Mouse (Mus musculus) stomach, embryonic 14.5 days (tissue): ENCODE measurements at regions not wholly inside any gene's neighbourhood (a gene's known extent, or its start where the extent isn't known, plus 50 kb on each side); places are given as distances from the start of the nearest gene placed in this dataset.
"Not testable (repeated sequence)": the region's sequence is repeated elsewhere in the genome, so short reads cannot be mapped to it uniquely, and the experiment has no call there.

Experiments used
- ATAC-seq: fragments of 200-750 bp; cut with Nextera tagmentation; 2 replicates; pipeline ENCODE4 v1.8.0; 2017; ENCODE audit warnings: low read depth, moderate TSS enrichment; ENCODE audit not compliant: insufficient number of reproducible peaks, insufficient read depth, low FRiP score
- H3K27ac ChIP-seq: fragments of 300-500 bp; sonication (generic); 2 replicates; pipeline ENCODE4 v1.5.1; 2014; ENCODE audit warnings: mild to moderate bottlenecking, low read length, moderate library complexity, mixed read lengths
- H3K27me3 ChIP-seq: fragments of 300-500 bp; sonication (generic); 2 replicates; pipeline ENCODE4 v1.6.1; 2014; ENCODE audit warnings: low read length, control low read depth, mixed read lengths; ENCODE audit not compliant: control insufficient read depth, insufficient read depth
- H3K36me3 ChIP-seq: fragments of 300-500 bp; sonication (generic); 2 replicates; pipeline ENCODE4 v1.6.1; 2014; ENCODE audit warnings: mild to moderate bottlenecking, control low read depth, low read length, moderate library complexity, mixed read lengths; ENCODE audit not compliant: control insufficient read depth, insufficient read depth
- H3K4me1 ChIP-seq: fragments of 300-500 bp; sonication (generic); 2 replicates; pipeline ENCODE4 v1.6.1; 2014; ENCODE audit warnings: low read length, control low read depth, mixed read lengths; ENCODE audit not compliant: control insufficient read depth, insufficient read depth
- H3K4me2 ChIP-seq: fragments of 300-500 bp; sonication (generic); replicated peaks from 2 replicates; pipeline ENCODE4 v1.6.1; 2014; ENCODE audit warnings: low read depth, low read length, control low read depth
- H3K4me3 ChIP-seq: fragments of 300-500 bp; sonication (generic); 2 replicates; pipeline ENCODE4 v1.5.1; 2014; ENCODE audit warnings: low read depth, low read length, control low read depth
- H3K9ac ChIP-seq: fragments of 300-500 bp; sonication (generic); replicated peaks from 2 replicates; pipeline ENCODE4 v1.6.1; 2014; ENCODE audit warnings: low read depth, mild to moderate bottlenecking, control low read depth, low read length, moderate library complexity, mixed read lengths
- H3K9me3 ChIP-seq: fragments of 300-500 bp; sonication (generic); 2 replicates; pipeline ENCODE4 v1.6.1; 2016; ENCODE audit warnings: low read depth, low read length, control low read depth; ENCODE audit not compliant: control insufficient read depth
- WGBS: fragments of 180-500 bp; shearing (Covaris S2); extraction: QIAGEN DNeasy Blood & Tissue Kit; methylation state at CpG from one replicate; pipeline ENCODE4 v1.1.7; 2014; 5-methylcytosine and 5-hydroxymethylcytosine counted together

GRCm38 (mm10) chr2:168393341-168393740 is 111.8 kb upstream of the Kcng1 start:
- no peak overlapping the region for H3K27ac ChIP-seq
- ATAC-seq, result no peak
- H3K4me3 ChIP-seq, result no peak overlapping the region
- 95% methylated on average over 18 of the region's 18 CpGs for WGBS
- H3K9ac ChIP-seq, result no peak overlapping the region
- H3K9me3 ChIP-seq, result no peaks in the 10 kb centered on the region
- no peak overlapping the region for H3K4me2 ChIP-seq
- no peaks in the 10 kb centered on the region for H3K27me3 ChIP-seq
- no peaks in the 10 kb centered on the region for H3K4me1 ChIP-seq
- H3K36me3 ChIP-seq, result no peaks in the 10 kb centered on the region

- H3K4me2 ChIP-seq, H3K36me3 ChIP-seq, H3K9me3 ChIP-seq, H3K27ac ChIP-seq, H3K9ac ChIP-seq, H3K27me3 ChIP-seq, H3K4me1 ChIP-seq, ATAC-seq, H3K4me3 ChIP-seq: not testable (repeated sequence)
- whole genome bisulfite sequencing, result 86% methylated on average over 3 of the region's 3 CpGs
Measured at GRCm38 (mm10) chr2:168392171-168392570, 110.6 kb upstream of the Kcng1 start.

- no peak for ATAC-seq
- H3K4me3 ChIP-seq, result no peak overlapping the region
- no peak overlapping the region for H3K9ac ChIP-seq
- WGBS, result 49% methylated on average over 5 of the region's 5 CpGs
- H3K27me3 ChIP-seq, result no peaks in the 10 kb centered on the region
- H3K27ac ChIP-seq, result no peak overlapping the region
- H3K36me3 ChIP-seq, result no peaks in the 10 kb centered on the region
- no peaks in the 10 kb centered on the region for H3K4me1 ChIP-seq
- no peaks in the 10 kb centered on the region; the same call in 1 of the 2 replicates for H3K9me3 ChIP-seq
- H3K4me2 ChIP-seq, result no peak overlapping the region
Measured at GRCm38 (mm10) chr2:168380606-168381005, 99.1 kb upstream of the Kcng1 start.

DNA sequence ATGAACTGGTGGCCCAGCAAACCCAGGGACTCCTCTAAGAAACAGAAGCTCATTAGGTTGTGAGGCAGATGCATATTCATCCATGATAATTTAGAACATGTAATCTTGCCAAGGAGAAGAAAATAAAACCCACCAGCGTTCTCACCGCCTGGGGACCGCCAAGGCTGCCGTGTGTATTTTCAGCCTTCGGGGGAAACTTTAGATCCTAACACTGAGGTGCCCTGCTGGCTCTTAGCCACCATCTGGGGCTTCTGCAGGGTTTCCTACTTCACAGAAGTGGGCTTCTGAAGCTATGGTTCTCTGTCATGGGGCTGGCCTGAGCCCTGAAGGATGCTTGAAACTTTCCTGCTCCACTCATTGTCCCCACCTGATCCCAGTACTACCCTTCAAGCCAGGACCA is 90.8 kb upstream of the Kcng1 start:
- Histone ChIP-seq H3K4me2 (no peak overlapping the region), H3K4me1 (0 out of 2 replicates have a peak, but pooled peaks cover 6% of the 10 kb centered on the region), H3K27ac (no peak overlapping the region), H3K36me3 (no peaks in the 10 kb centered on the region), H3K9me3 (peaks cover 17% of the 10 kb centered on the region), H3K27me3 (no peaks in the 10 kb centered on the region), H3K9ac (no peak overlapping the region), H3K4me3 (no peak overlapping the region)
- no peak for ATAC-seq
- WGBS, result 88% methylated on average over 5 of the region's 5 CpGs

DNA sequence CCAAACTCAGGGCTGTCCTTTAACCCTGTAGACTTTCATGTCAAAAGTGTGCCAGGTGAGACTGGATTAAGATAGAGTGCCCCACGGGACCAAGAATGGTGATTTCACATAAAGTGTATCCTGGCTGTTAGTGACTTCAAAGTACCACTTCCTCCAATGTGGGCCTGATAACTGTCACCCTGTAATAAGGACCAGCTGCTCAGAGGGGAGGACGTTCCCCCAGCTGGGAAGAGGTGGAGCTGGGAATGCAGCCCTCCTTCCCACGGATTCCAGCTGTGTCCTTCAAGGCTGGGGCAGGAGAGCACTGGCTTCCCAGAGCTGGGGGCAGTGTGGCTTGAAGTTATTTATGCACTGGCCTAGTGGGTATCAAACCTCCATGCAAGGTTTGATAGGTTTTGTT is 89.7 kb upstream of the Kcng1 start:
- H3K9me3 ChIP-seq, result peaks cover 17% of the 10 kb centered on the region
- 15% methylated on average over 3 of the region's 3 CpGs for WGBS
- ATAC-seq, result no peak

DNA sequence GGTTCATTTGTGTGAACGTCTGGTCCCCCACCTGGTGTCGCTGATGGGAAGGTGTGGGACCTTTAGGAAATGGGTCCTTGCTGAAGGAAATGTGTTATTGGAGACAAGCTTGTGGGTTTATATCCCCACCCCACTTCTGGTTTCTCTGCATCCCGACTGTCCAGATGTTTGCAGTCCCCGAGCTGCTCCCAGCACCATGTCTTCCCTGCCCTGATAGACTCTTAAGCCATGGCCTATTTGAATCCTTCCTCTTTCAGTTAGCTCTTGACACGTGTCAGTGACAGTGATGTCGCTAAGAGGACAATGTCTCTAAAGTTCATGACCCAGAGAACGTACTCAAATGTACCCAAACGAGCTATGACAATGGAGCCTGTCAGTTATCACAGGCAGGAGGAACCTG is 77.7 kb upstream of the Kcng1 start:
- Histone ChIP-seq H3K4me2 (no peak overlapping the region), H3K9ac (no peak overlapping the region), H3K9me3 (no peaks in the 10 kb centered on the region), H3K27me3 (no peaks in the 10 kb centered on the region), H3K4me1 (no peaks in the 10 kb centered on the region), H3K27ac (no peak overlapping the region), H3K36me3 (no peaks in the 10 kb centered on the region), H3K4me3 (no peak overlapping the region)
- WGBS, result 61% methylated on average over 8 of the region's 8 CpGs
- no peak for ATAC-seq

More for the DNA sequence above, 89.7 kb upstream of the Kcng1 start:
- H3K4me3 ChIP-seq, result no peak overlapping the region
- no peak overlapping the region for H3K27ac ChIP-seq
- H3K4me2 ChIP-seq, result no peak overlapping the region
- H3K9ac ChIP-seq, result no peak overlapping the region
- H3K36me3 ChIP-seq, result no peaks in the 10 kb centered on the region
- no peaks in the 10 kb centered on the region for H3K27me3 ChIP-seq
- 0 out of 2 replicates have a peak, but pooled peaks cover 6% of the 10 kb centered on the region for H3K4me1 ChIP-seq

DNA sequence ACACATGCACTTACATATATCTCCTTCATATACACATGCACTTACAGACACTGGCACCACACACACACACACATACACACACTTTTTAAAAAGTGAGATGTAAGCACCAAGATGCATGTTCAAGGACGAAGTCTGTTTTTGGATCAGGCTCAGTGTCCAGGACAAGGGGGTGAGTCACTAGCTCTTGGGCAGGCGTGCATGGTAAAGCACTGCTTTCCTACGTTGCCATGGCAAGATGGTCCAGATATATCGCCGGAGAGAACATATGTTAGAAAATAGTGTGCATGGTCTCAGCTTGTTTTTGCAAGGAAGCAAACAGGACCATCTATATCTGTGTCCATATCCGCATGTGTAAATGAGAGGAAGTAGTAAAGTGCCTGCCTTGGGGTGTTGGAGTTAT is 77.0 kb upstream of the Kcng1 start:
- 86% methylated on average over 6 of the region's 6 CpGs for WGBS
- H3K9me3 ChIP-seq, result no peaks in the 10 kb centered on the region
- no peaks in the 10 kb centered on the region for H3K36me3 ChIP-seq
- H3K27me3 ChIP-seq, result no peaks in the 10 kb centered on the region
- no peak overlapping the region for H3K4me2 ChIP-seq
- no peak overlapping the region for H3K27ac ChIP-seq
- no peak for ATAC-seq
- H3K4me1 ChIP-seq, result no peaks in the 10 kb centered on the region
- H3K4me3 ChIP-seq, result no peak overlapping the region
- H3K9ac ChIP-seq, result no peak overlapping the region

GRCm38 (mm10) chr2:168357815-168358214 is 76.3 kb upstream of the Kcng1 start:
- Histone ChIP-seq H3K4me2 (no peak overlapping the region), H3K9ac (no peak overlapping the region), H3K27ac (no peak overlapping the region), H3K9me3 (no peaks in the 10 kb centered on the region), H3K27me3 (no peaks in the 10 kb centered on the region), H3K4me1 (no peaks in the 10 kb centered on the region), H3K36me3 (no peaks in the 10 kb centered on the region), H3K4me3 (no peak overlapping the region)
- peak; percentile 28; the same call in 1 of the 2 replicates for ATAC-seq
- WGBS, result 87% methylated on average over 6 of the region's 6 CpGs

- Histone ChIP-seq H3K4me1 (no peaks in the 10 kb centered on the region; the same call in 1 of the 2 replicates), H3K27ac (no peak overlapping the region), H3K4me2 (no peak overlapping the region), H3K9me3 (no peaks in the 10 kb centered on the region), H3K36me3 (no peaks in the 10 kb centered on the region), H3K27me3 (no peaks in the 10 kb centered on the region), H3K4me3 (no peak overlapping the region), H3K9ac (no peak overlapping the region)
- ATAC-seq, result no peak
- WGBS, result 49% methylated on average over 10 of the region's 10 CpGs
Measured at GRCm38 (mm10) chr2:168354397-168354796, 72.9 kb upstream of the Kcng1 start.
